Mouse (Mus musculus): ENCODE measurements around the gene Vangl2. TPM values are rescaled to one million over a fixed set of nuclear protein-coding genes. Genes with fewer than 3 reads are reported as not detected.
A peak's percentile ranks its signal among the peaks of the same experiment; 100 is the strongest.

The Vangl2 gene
- polyA plus RNA-seq, 1 experiment, result 6.9 TPM

DNA sequence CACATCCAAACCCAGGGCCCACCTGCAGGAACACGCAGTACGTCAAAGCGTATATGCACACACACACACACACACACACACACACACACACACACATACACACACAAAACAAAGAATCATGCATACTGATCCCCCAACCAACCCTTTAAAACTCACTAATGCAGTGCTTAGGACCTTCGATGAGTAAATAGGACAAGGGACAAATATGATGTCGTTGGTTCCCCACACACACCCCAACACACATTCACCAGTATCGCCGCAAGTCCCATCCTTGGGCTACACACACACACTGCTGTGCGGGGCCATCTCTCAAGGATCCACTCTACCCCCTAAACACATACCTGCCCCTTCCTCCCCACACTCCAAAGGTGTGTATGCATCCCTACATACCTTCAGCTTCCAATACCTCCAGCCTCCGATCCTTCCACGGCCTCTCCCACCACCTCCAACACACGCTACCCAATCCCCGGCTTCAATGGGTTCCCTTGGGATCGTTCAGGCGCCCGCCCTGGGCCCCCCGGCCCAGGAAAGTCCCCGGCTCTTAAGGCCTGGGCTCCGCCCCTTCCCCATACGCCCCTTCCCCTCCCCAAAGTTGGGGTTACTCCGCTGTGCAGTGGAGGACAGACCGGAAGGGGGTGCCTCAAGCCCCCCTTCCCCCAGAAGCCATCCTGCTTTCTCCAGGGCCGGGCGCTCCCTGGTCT lies 1.9 kb downstream of the Vangl2 start:
- H3ac ChIP-seq (ENCODE audit: control insufficient read depth, insufficient read length), result peak overlapping the region; percentile 40
- H3K4me2 ChIP-seq (ENCODE audit: low read depth), result peak overlapping the region; percentile 82
- H3K36me3 ChIP-seq (ENCODE audit: control insufficient read depth, insufficient read depth), result no peaks in the 10 kb centered on the region
- peak overlapping the region; percentile 40 for H3K4me3 ChIP-seq
- H3K79me2 ChIP-seq (ENCODE audit: control insufficient read depth, insufficient read depth), result peaks cover 3% of the 10 kb centered on the region
- H3K27me3 ChIP-seq (ENCODE audit: control insufficient read depth, insufficient read depth, insufficient read length), result no peaks in the 10 kb centered on the region
- TF ChIP-seq REST (IDR thresholded peaks at IDR 0.05; ENCODE audit: insufficient read depth, insufficient read length), result no peak
- no peak for TF ChIP-seq CEBPB (IDR thresholded peaks at IDR 0.05; ENCODE audit: insufficient read depth, poor library complexity, severe bottlenecking)
- TF ChIP-seq TCF12 (IDR thresholded peaks at IDR 0.05; ENCODE audit: insufficient read depth, poor library complexity, severe bottlenecking), result no peak
- TF ChIP-seq MYOG (IDR thresholded peaks at IDR 0.05; ENCODE audit: control insufficient read depth in 1 of 3, insufficient read depth in 1 of 3, insufficient read length in 2 of 3, low read depth in 2 of 3), result no peak
- no peak for TF ChIP-seq USF1 (IDR thresholded peaks at IDR 0.05; ENCODE audit: low read depth)
- no peak for TF ChIP-seq POLR2AphosphoS2 (IDR thresholded peaks at IDR 0.05; ENCODE audit: insufficient read length, low read depth)
- TF ChIP-seq MYOD1 (IDR thresholded peaks at IDR 0.05; ENCODE audit: control insufficient read depth in 1 of 3, insufficient read length in 2 of 3, low read depth in 2 of 3), result no peak
- no peak for TF ChIP-seq MAX (IDR thresholded peaks at IDR 0.05; ENCODE audit: low read depth)
- TF ChIP-seq POLR2A (IDR thresholded peaks at IDR 0.05; ENCODE audit: insufficient read length, low read depth), result no peak
- TF ChIP-seq TCF3 (IDR thresholded peaks at IDR 0.05; ENCODE audit: insufficient read length, low read depth), result no peak
- TF ChIP-seq E2F4 (IDR thresholded peaks at IDR 0.05; ENCODE audit: insufficient read depth), result no peak
- TF ChIP-seq SRF (IDR thresholded peaks at IDR 0.05; ENCODE audit: control insufficient read depth, insufficient read length, low read depth), result no peak

DNA sequence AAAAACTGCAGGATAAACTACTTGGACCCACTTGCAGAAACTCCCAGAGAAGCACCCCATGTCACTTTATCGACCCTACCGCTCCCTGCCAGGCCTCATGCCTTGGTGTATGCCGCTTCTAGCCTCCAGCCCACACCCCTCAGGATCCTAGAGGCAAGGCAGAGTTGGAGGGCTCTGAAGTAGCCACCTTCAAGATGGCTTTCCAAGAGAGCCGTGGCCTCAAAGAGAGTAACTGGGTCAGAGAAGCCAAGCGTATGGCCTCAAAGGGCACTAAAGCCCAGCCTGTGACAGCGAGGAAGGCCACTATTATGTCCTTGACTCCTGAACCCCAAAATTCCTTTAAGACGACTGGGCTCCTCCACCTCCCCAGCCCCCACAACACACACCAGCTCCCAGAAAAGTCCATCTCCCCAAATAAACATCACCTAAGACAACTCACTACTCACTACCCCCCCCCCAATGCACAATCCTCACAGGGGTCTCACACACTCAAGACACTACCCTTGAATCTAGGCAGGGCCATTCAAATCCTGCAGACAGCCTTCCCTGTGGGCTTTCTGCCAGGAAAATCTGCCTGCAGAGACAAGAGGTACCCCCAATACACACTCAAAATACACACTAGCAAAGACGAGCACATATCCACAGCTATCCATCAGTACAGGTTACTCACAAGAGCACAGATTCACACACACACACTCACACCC lies 2.9 kb downstream of the Vangl2 start:
- H3ac ChIP-seq (ENCODE audit: control insufficient read depth, insufficient read length), result no peak overlapping the region
- H3K27me3 ChIP-seq (ENCODE audit: control insufficient read depth, insufficient read depth, insufficient read length), result no peaks in the 10 kb centered on the region
- H3K36me3 ChIP-seq (ENCODE audit: control insufficient read depth, insufficient read depth), result no peaks in the 10 kb centered on the region
- peak overlapping the region; percentile 40 for H3K4me3 ChIP-seq
- TF ChIP-seq SRF (IDR thresholded peaks at IDR 0.05; ENCODE audit: control insufficient read depth, insufficient read length, low read depth), result no peak
- TF ChIP-seq MAX (IDR thresholded peaks at IDR 0.05; ENCODE audit: low read depth), result no peak
- no peak for TF ChIP-seq CEBPB (IDR thresholded peaks at IDR 0.05; ENCODE audit: insufficient read depth, poor library complexity, severe bottlenecking)
- no peak for TF ChIP-seq MYOD1 (IDR thresholded peaks at IDR 0.05; ENCODE audit: control insufficient read depth in 1 of 3, insufficient read length in 2 of 3, low read depth in 2 of 3)
- TF ChIP-seq TCF12 (IDR thresholded peaks at IDR 0.05; ENCODE audit: insufficient read depth, poor library complexity, severe bottlenecking), result no peak
- no peak for TF ChIP-seq REST (IDR thresholded peaks at IDR 0.05; ENCODE audit: insufficient read depth, insufficient read length)
- TF ChIP-seq TCF3 (IDR thresholded peaks at IDR 0.05; ENCODE audit: insufficient read length, low read depth), result no peak
- no peak for TF ChIP-seq POLR2AphosphoS2 (IDR thresholded peaks at IDR 0.05; ENCODE audit: insufficient read length, low read depth)
- TF ChIP-seq USF1 (IDR thresholded peaks at IDR 0.05; ENCODE audit: low read depth), result no peak
- TF ChIP-seq E2F4 (IDR thresholded peaks at IDR 0.05; ENCODE audit: insufficient read depth), result no peak
- TF ChIP-seq POLR2A (IDR thresholded peaks at IDR 0.05; ENCODE audit: insufficient read length, low read depth), result no peak
- TF ChIP-seq MYOG (IDR thresholded peaks at IDR 0.05; ENCODE audit: control insufficient read depth in 1 of 3, insufficient read depth in 1 of 3, insufficient read length in 2 of 3, low read depth in 2 of 3), result no peak
- H3K4me2 ChIP-seq (ENCODE audit: low read depth), result peak overlapping the region; percentile 82
- peaks cover 3% of the 10 kb centered on the region for H3K79me2 ChIP-seq (ENCODE audit: control insufficient read depth, insufficient read depth)

DNA sequence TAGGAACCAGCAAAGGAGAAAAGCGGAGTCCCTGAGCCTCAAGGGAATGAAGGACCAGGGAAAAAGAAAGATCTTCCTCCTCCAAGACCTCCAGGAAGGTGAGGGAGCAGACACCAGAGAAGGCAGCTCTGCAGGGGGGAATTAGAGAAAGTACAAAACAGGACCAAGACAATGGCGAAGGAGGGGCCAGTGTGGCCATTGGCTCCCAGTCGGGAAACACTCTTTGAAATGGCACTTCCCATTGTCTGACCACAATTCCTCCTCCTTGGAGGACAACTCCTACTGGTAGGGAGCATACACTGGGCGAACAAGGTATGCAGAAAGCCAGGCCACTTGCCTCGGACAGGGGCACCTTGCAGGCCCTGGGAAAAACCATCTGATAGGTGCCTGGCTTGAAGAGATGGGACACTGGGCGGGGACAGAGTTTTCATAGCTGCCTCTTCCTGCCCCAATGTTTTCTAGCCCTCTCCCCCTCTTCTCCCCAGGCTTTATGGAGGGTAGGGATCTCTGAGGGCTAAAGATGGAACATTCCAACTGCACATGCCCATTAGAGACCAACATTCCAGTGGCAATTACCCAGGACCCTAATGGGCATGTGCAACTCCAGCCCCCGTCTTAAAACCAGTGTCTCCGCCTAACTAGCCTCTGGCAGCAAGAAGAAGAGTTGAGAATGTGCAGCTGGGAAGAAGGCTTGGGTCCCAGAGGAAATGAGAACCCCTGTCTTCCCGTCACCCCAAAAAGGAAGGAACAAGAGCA lies 3.9 kb downstream of the Vangl2 start:
- no peak overlapping the region for H3K4me3 ChIP-seq
- peaks cover 3% of the 10 kb centered on the region for H3K79me2 ChIP-seq (ENCODE audit: control insufficient read depth, insufficient read depth)
- H3K36me3 ChIP-seq (ENCODE audit: control insufficient read depth, insufficient read depth), result no peaks in the 10 kb centered on the region
- no peaks in the 10 kb centered on the region for H3K27me3 ChIP-seq (ENCODE audit: control insufficient read depth, insufficient read depth, insufficient read length)
- H3ac ChIP-seq (ENCODE audit: control insufficient read depth, insufficient read length), result no peak overlapping the region
- TF ChIP-seq MAX (IDR thresholded peaks at IDR 0.05; ENCODE audit: low read depth) (no peak), POLR2AphosphoS2 (IDR thresholded peaks at IDR 0.05; ENCODE audit: insufficient read length, low read depth) (no peak), SRF (IDR thresholded peaks at IDR 0.05; ENCODE audit: control insufficient read depth, insufficient read length, low read depth) (no peak), POLR2A (IDR thresholded peaks at IDR 0.05; ENCODE audit: insufficient read length, low read depth) (no peak), USF1 (IDR thresholded peaks at IDR 0.05; ENCODE audit: low read depth) (no peak), CEBPB (IDR thresholded peaks at IDR 0.05; ENCODE audit: insufficient read depth, poor library complexity, severe bottlenecking) (no peak), TCF3 (IDR thresholded peaks at IDR 0.05; ENCODE audit: insufficient read length, low read depth) (no peak), MYOD1 (IDR thresholded peaks at IDR 0.05; ENCODE audit: control insufficient read depth in 1 of 3, insufficient read length in 2 of 3, low read depth in 2 of 3) (no peak), MYOG (IDR thresholded peaks at IDR 0.05; ENCODE audit: control insufficient read depth in 1 of 3, insufficient read depth in 1 of 3, insufficient read length in 2 of 3, low read depth in 2 of 3) (no peak), E2F4 (IDR thresholded peaks at IDR 0.05; ENCODE audit: insufficient read depth) (no peak), REST (IDR thresholded peaks at IDR 0.05; ENCODE audit: insufficient read depth, insufficient read length) (no peak), TCF12 (IDR thresholded peaks at IDR 0.05; ENCODE audit: insufficient read depth, poor library complexity, severe bottlenecking) (no peak)
- H3K4me2 ChIP-seq (ENCODE audit: low read depth), result no peak overlapping the region

Data from myocyte (in vitro differentiated cells).